Mouse (Mus musculus) liver, embryonic 11.5 days (tissue): Measurements from ENCODE around the gene Ostn. TPM values are rescaled to one million over a fixed set of nuclear protein-coding genes. Genes with fewer than 3 reads are reported as not detected.

ENCODE experiments used
- ATAC-seq: fragments of 200-750 bp; cut with Nextera tagmentation; replicated peaks from 2 replicates; pipeline ENCODE4 v1.8.0; 2017; ENCODE audit warnings: moderate number of reproducible peaks, mild to moderate bottlenecking, moderate TSS enrichment, moderate library complexity; ENCODE audit not compliant: low FRiP score
- DNase-seq: peaks from one replicate; pipeline ENCODE4 v3.0.0-alpha.2; 2017; ENCODE audit warnings: low spot score
- H3K27ac ChIP-seq: fragments of 300-500 bp; sonication (generic); 2 replicates; pipeline ENCODE4 v1.5.1; 2014; ENCODE audit warnings: mild to moderate bottlenecking, low read depth, low read length, control low read depth
- H3K27me3 ChIP-seq: fragments of 300-500 bp; sonication (generic); replicated peaks from 2 replicates; pipeline ENCODE4 v1.6.1; 2014; ENCODE audit warnings: low read length, mixed read lengths; ENCODE audit not compliant: control insufficient read depth, insufficient read depth
- H3K36me3 ChIP-seq: fragments of 300-500 bp; sonication (generic); 2 replicates; pipeline ENCODE4 v1.6.1; 2014; ENCODE audit warnings: mild to moderate bottlenecking, low read length, moderate library complexity, mixed read lengths; ENCODE audit not compliant: control insufficient read depth, insufficient read depth
- H3K4me1 ChIP-seq: fragments of 300-500 bp; sonication (generic); replicated peaks from 2 replicates; pipeline ENCODE4 v1.6.1; 2014; ENCODE audit warnings: low read length, mixed read lengths; ENCODE audit not compliant: control insufficient read depth, insufficient read depth
- H3K4me2 ChIP-seq: fragments of 300-500 bp; sonication (generic); 2 replicates; pipeline ENCODE4 v1.6.1; 2014; ENCODE audit warnings: mild to moderate bottlenecking, control low read depth, moderate library complexity
- H3K4me3 ChIP-seq: fragments of 300-500 bp; sonication (generic); 2 replicates; pipeline ENCODE4 v1.5.1; 2014; ENCODE audit warnings: low read depth, low read length, control low read depth
- H3K9ac ChIP-seq: fragments of 300-500 bp; sonication (generic); 2 replicates; pipeline ENCODE4 v1.6.1; 2014; ENCODE audit warnings: low read depth, low read length, control low read depth
- H3K9me3 ChIP-seq: fragments of 300-500 bp; sonication (generic); 2 replicates; pipeline ENCODE4 v1.6.1; 2016; ENCODE audit warnings: low read length, inconsistent platforms, mixed read lengths; ENCODE audit not compliant: control insufficient read depth
- WGBS: fragments of 180-500 bp; shearing (Covaris S2); extraction: QIAGEN DNeasy Blood & Tissue Kit; methylation state at CpG from one replicate; pipeline ENCODE4 v1.1.7; 2014; 5-methylcytosine and 5-hydroxymethylcytosine counted together
- polyA plus RNA-seq: library from polyadenylated mRNA; unstranded; fragments of >200 nt; fragmentation: Nextera tagmentation; extraction: Ambion mirVana; gene quantifications from 2 replicates; pipeline ENCODE4 v1.2.1, GENCODE M21; 2014

Gene Ostn
- polyA plus RNA-seq, 1 experiment from 2014 or later, result 0.15 TPM

DNA sequence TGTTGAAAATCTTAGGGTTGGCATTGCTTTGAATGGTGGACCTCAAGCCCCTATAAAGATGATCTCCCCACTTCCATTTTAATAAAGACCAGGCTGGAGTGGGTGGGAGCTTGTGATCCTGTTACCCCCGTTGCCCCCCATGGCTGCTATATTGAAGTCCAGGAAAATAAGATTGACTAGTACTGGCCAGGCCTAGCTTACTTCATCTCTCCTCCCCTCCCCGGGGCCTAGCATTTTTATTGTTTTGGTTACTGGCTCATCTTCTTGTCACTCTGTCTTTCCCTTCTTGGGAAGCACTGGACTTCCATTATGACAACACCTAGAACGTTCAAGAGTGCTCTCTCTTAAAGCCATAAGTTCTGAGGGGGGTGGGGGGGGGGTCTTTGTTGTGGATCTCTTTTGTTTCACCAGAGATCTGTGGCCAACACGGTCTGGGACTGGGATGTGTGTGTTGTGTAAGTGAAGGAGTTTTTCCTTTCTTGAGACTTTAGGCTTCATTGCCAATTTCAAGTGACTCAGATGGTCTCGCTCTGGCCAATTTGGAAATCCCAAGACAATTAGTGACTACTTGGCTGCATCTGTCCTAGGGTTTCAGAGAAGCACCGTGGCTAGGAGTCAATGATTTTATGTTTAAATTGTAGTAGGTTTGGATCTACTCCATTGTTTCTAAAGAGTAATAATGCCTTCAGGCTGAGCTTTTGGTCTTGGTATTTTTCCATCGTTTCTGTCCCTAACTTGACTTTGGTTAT, 82.4 kb downstream of the Ostn start:
- peak; percentile 34 for DNase-seq
- no peaks in the 10 kb centered on the region for H3K27me3 ChIP-seq
- no peaks in the 10 kb centered on the region for H3K9me3 ChIP-seq
- peak overlapping the region; percentile 91 for H3K4me3 ChIP-seq
- H3K4me1 ChIP-seq, result peaks cover 7% of the 10 kb centered on the region
- peak overlapping the region; percentile 77 for H3K4me2 ChIP-seq
- no peaks in the 10 kb centered on the region for H3K36me3 ChIP-seq
- peak overlapping the region; percentile 91; the same call in 1 of the 2 replicates for H3K27ac ChIP-seq
- H3K9ac ChIP-seq, result peak overlapping the region; percentile 95
- 0 out of 2 replicates have a peak, but pooled peaks have one; percentile 14 for ATAC-seq
- 36% methylated on average over 7 of the region's 7 CpGs for WGBS

DNA sequence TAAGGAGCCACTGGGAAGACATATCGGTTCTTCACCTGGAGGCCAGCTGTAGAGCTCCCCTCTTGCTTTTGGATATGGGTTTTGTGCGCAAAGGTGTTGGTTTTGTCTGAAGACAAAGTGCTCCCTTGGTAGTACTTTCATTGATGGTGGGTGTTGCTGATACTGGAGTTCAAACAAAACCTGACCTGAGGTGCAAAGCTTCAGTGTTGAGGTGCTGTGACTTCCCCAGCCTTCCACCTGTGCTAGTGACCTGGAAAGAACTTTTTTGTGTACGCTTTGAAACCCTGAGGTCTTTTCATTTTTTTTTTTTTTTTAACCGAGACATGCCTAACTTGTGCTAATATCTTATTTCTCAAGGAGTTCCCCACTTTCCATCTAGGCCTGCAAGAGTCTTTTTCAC, 83.0 kb downstream of the Ostn start:
- ATAC-seq, result no peak
- peak overlapping the region; percentile 95 for H3K9ac ChIP-seq

DNA sequence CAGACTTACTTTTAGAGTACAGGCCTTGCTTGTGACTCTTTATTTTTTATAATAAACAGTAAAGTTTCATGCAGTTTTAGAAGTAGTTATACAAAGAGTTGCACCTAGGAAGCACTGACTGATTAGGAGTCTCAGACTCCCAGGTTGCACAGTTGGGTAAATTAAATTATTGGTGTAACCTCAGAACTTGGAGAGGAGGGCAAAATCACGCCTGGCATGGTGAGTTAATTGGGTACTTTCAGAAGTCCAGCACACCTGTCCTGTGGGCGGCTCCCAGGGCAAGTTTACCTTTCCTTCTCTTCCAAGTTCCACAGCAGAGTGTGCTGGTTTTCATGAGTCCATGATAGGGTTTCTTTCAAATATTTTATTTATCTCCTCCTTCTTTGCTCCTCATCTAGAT, 84.6 kb downstream of the Ostn start:
- Histone ChIP-seq H3K4me1 (peaks cover 7% of the 10 kb centered on the region), H3K9me3 (no peaks in the 10 kb centered on the region), H3K9ac (no peak overlapping the region), H3K27ac (no peak overlapping the region), H3K4me3 (no peak overlapping the region), H3K36me3 (no peaks in the 10 kb centered on the region), H3K27me3 (no peaks in the 10 kb centered on the region), H3K4me2 (no peak overlapping the region)
- WGBS, result 92% methylated on average over 2 of the region's 2 CpGs
- ATAC-seq (no peak), DNase-seq (no peak)

More for the DNA sequence above, 83.0 kb downstream of the Ostn start:
- no peak overlapping the region for H3K27ac ChIP-seq
- H3K9me3 ChIP-seq, result no peaks in the 10 kb centered on the region
- peak overlapping the region; percentile 91 for H3K4me3 ChIP-seq
- no peaks in the 10 kb centered on the region for H3K27me3 ChIP-seq
- peaks cover 7% of the 10 kb centered on the region for H3K4me1 ChIP-seq
- no peak for DNase-seq
- no peaks in the 10 kb centered on the region for H3K36me3 ChIP-seq
- 87% methylated on average over 4 of the region's 4 CpGs for WGBS
- H3K4me2 ChIP-seq, result peak overlapping the region; percentile 77

DNA sequence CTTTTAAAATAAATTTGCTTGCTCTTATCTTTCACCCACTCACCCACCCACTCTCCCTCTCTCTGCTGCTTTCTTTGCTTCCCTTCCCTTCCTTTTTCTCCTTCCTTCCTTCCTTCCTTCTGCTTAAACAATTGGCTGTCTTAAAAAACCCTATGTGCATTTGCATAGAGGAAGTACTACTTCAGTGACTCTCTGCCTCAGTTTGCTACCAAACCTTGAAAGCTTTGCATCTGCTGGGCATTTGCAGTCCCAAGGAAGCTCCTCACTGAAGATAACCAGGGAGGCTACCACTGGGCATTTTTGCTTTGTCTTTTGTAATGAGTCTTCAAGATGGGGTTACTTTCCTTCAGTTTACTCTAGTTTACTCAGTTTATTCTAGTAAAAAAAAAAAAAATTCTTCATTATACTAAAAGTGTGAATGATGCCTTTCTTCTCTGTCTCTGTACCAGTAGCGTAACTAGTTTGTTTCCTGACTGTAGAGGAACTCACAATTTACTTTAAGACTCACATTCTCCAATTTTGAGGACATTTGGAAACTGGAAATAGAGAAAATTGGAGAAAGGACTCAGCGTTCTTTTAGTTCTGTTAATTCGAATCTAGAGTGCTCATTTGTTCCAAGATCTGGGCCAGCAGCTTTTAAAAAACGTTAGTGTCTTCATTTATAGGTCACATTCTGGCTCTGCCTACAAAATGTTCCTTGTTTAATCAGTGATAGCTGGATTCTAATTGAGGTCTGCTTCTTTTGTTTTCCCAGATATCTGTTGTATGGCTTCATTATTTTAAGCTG, 88.2 kb downstream of the Ostn start:
- Histone ChIP-seq H3K36me3 (no peaks in the 10 kb centered on the region; the same call in 1 of the 2 replicates), H3K27me3 (no peaks in the 10 kb centered on the region), H3K4me2 (no peak overlapping the region), H3K4me3 (no peak overlapping the region), H3K4me1 (no peaks in the 10 kb centered on the region; the same call in 1 of the 2 replicates), H3K9me3 (no peaks in the 10 kb centered on the region), H3K27ac (no peak overlapping the region), H3K9ac (no peak overlapping the region)
- DNase-seq (no peak), ATAC-seq (no peak)
- 83% methylated on average over 4 of the region's 4 CpGs for WGBS

DNA sequence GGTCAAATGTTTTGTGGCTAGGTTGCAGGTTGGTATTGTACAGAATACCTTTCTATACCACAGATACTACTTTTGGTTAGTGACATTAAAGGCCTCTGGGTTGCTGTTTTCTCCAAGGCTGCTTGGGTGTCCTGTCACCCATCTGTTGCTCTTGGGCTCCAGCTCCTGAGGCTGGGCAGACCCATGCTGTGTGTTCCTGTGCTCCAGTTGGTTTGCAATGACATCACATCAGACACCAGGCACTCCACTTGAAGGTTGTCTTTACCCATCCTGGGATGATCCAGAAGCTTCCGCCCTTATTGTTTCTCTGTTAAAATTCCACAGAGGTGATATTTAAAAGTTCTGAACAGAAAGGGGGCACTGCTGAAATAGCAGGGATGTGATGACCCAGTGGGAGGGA, 89.7 kb downstream of the Ostn start:
- 91% methylated on average over 1 of the region's 1 CpGs for WGBS
- H3K9me3 ChIP-seq, result no peaks in the 10 kb centered on the region
- H3K4me2 ChIP-seq, result no peak overlapping the region
- DNase-seq (no peak), ATAC-seq (no peak)
- no peak overlapping the region for H3K9ac ChIP-seq
- no peaks in the 10 kb centered on the region for H3K27me3 ChIP-seq
- H3K27ac ChIP-seq, result no peak overlapping the region
- no peak overlapping the region for H3K4me3 ChIP-seq
- no peaks in the 10 kb centered on the region for H3K4me1 ChIP-seq
- no peaks in the 10 kb centered on the region; the same call in 1 of the 2 replicates for H3K36me3 ChIP-seq

DNA sequence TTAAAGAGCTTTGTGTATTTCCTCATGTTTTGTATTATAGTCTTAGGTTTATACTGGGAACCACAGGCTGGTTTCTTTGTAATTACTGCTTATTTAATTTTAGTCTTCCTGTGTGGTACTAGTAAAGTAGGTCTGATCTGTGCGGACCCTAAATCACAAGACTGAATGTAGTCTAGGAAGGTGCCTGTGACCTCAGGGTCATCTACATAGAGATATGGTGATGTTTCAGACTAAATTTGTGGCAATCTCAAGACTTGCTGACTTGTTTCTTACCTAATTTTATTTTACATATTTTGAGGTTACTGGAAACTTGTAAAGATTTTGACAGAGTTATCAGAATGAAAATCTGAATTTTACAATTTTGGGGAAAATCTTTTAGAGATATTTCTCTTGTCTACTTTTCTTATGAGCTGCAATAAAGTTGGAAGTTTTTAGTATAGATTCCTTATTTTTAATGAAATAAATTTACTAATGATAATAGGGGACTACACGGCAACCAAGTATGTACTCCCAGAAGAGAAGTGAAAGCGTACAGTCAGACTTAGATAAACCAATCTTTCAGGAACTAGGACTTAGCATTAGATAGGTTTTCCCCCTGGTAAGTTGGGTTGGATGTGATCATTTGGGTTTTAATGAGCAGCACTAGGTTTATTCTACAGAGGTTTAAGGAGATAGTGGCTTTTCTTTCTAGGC, 91.9 kb downstream of the Ostn start:
- WGBS, result 77% methylated on average over 3 of the region's 3 CpGs
- no peaks in the 10 kb centered on the region for H3K4me1 ChIP-seq
- no peak overlapping the region for H3K27ac ChIP-seq
- no peak overlapping the region for H3K9ac ChIP-seq
- H3K36me3 ChIP-seq, result no peaks in the 10 kb centered on the region; the same call in 1 of the 2 replicates
- ATAC-seq (no peak), DNase-seq (no peak)
- H3K27me3 ChIP-seq, result no peaks in the 10 kb centered on the region
- no peak overlapping the region for H3K4me2 ChIP-seq
- no peaks in the 10 kb centered on the region for H3K9me3 ChIP-seq
- no peak overlapping the region for H3K4me3 ChIP-seq

DNA sequence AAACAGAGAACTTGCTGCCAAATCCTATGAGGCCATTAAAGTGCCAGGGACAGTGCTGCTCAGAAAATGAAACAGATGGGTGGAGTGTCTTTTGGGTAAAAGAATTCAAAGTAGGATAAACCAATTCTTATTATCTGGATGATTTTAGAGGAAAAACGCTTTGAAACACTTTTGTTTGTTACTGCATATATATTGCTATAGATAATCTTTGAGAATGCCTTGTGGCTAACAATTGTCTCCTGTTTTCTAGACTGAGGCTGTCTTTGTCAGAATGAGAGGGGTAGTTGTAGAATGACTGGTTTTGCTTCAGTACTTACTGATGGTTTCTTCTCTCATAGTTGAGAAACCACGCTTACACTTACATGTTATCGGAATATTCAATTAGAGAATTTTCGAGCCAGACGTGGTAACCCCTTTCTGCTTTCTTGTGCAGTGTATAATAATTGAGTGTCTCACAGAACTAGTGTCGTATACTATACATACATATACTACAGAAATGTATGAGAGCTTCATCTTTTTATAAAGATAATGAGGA, 92.5 kb downstream of the Ostn start:
- H3K9ac ChIP-seq, result no peak overlapping the region
- no peaks in the 10 kb centered on the region for H3K9me3 ChIP-seq
- DNase-seq (no peak), ATAC-seq (no peak)
- no peaks in the 10 kb centered on the region; the same call in 1 of the 2 replicates for H3K36me3 ChIP-seq
- no peaks in the 10 kb centered on the region for H3K4me1 ChIP-seq
- no peak overlapping the region for H3K27ac ChIP-seq
- H3K4me2 ChIP-seq, result no peak overlapping the region
- 87% methylated on average over 6 of the region's 6 CpGs for WGBS
- no peak overlapping the region for H3K4me3 ChIP-seq
- H3K27me3 ChIP-seq, result no peaks in the 10 kb centered on the region
